Mouse (Mus musculus): ENCODE measurements around the gene Tgfbr3. TPM values are rescaled to one million over a fixed set of nuclear protein-coding genes. Genes with fewer than 3 reads are reported as not detected.
"Not testable (repeated sequence)": the region's sequence is repeated elsewhere in the genome, so short reads cannot be mapped to it uniquely, and the experiment has no call there.

Tgfbr3 gene
- total RNA-seq, 4 experiments from 2014 or later = 14.7 to 18.7 (median 16.0) TPM

GRCm38 (mm10) chr5:107243445-107243844 lies 46.0 kb downstream of the Tgfbr3 start:
- DNase-seq (ENCODE audit: low spot score in 2 of 2) = no peak

GRCm38 (mm10) chr5:107242993-107243392 lies 46.4 kb downstream of the Tgfbr3 start:
- no peak for DNase-seq (ENCODE audit: low spot score in 2 of 2)

GRCm38 (mm10) chr5:107240276-107240675 lies 49.2 kb downstream of the Tgfbr3 start:
- no peak for DNase-seq (ENCODE audit: low spot score in 2 of 2)

- DNase-seq (ENCODE audit: low spot score in 2 of 2) = no peak
These were observed 51.4 kb downstream of the Tgfbr3 start for GRCm38 (mm10) chr5:107237971-107238426.

- DNase-seq (ENCODE audit: low spot score in 2 of 2) = no peak
These were observed 52.5 kb downstream of the Tgfbr3 start for GRCm38 (mm10) chr5:107236975-107237374.

- DNase-seq (ENCODE audit: low spot score in 2 of 2) = no peak
These were observed 53.4 kb downstream of the Tgfbr3 start for GRCm38 (mm10) chr5:107236039-107236438.

- DNase-seq (ENCODE audit: low spot score in 2 of 2) = no peak
These were observed 55.8 kb downstream of the Tgfbr3 start for GRCm38 (mm10) chr5:107233366-107234354.

GRCm38 (mm10) chr5:107230189-107230588 lies 59.2 kb downstream of the Tgfbr3 start:
- no peak for DNase-seq (ENCODE audit: low spot score in 2 of 2)

GRCm38 (mm10) chr5:107229037-107229436 lies 60.4 kb downstream of the Tgfbr3 start:
- no peak for DNase-seq (ENCODE audit: low spot score in 2 of 2)

GRCm38 (mm10) chr5:107227580-107227979 lies 61.8 kb downstream of the Tgfbr3 start:
- DNase-seq (ENCODE audit: low spot score in 2 of 2) = no peak

- no peak for DNase-seq (ENCODE audit: low spot score in 2 of 2)
These were observed 64.5 kb downstream of the Tgfbr3 start for GRCm38 (mm10) chr5:107224820-107225417.

- DNase-seq (ENCODE audit: low spot score in 2 of 2) = no peak
These were observed 65.3 kb downstream of the Tgfbr3 start for GRCm38 (mm10) chr5:107224151-107224550.

GRCm38 (mm10) chr5:107223483-107223882 lies 65.9 kb downstream of the Tgfbr3 start:
- not testable (repeated sequence) for DNase-seq (ENCODE audit: low spot score in 2 of 2)

GRCm38 (mm10) chr5:107223029-107223428 lies 66.4 kb downstream of the Tgfbr3 start:
- DNase-seq (ENCODE audit: low spot score in 2 of 2) = no peak

GRCm38 (mm10) chr5:107222670-107223005 lies 66.8 kb downstream of the Tgfbr3 start:
- DNase-seq (ENCODE audit: low spot score in 2 of 2) = no peak

GRCm38 (mm10) chr5:107221892-107222669 lies 67.3 kb downstream of the Tgfbr3 start:
- DNase-seq (ENCODE audit: low spot score in 2 of 2) = no peak

GRCm38 (mm10) chr5:107220936-107221335 lies 68.5 kb downstream of the Tgfbr3 start:
- DNase-seq (ENCODE audit: low spot score in 2 of 2) = no peak

- no peak for DNase-seq (ENCODE audit: low spot score in 2 of 2)
These were observed 69.5 kb downstream of the Tgfbr3 start for GRCm38 (mm10) chr5:107219883-107220282.

GRCm38 (mm10) chr5:107219318-107219717 lies 70.1 kb downstream of the Tgfbr3 start:
- DNase-seq (ENCODE audit: low spot score in 2 of 2) = no peak

- no peak for DNase-seq (ENCODE audit: low spot score in 2 of 2)
These were observed 70.8 kb downstream of the Tgfbr3 start for GRCm38 (mm10) chr5:107218594-107218993.

GRCm38 (mm10) chr5:107217139-107217538 lies 72.3 kb downstream of the Tgfbr3 start:
- DNase-seq (ENCODE audit: low spot score in 2 of 2) = no peak
